Mouse (Mus musculus): ENCODE results near the gene Ccl17. TPM values are rescaled to one million over a fixed set of nuclear protein-coding genes. Genes with fewer than 3 reads are reported as not detected.

The Ccl17 gene
- total and polyA plus RNA-seq, 2 experiments from 2014 or later: 4.4 to 8.5 TPM

GRCm38 (mm10) chr8:94785995-94786595 is 24.2 kb upstream of the Ccl17 start:
- H3K9me3 ChIP-seq (ENCODE audit: low read length): no peaks in the 10 kb centered on the region
- no peak overlapping the region for H3K4me2 ChIP-seq (ENCODE audit: low read depth, low read length, poor library complexity, severe bottlenecking)
- no peak overlapping the region for H3K9ac ChIP-seq (replicated peaks; ENCODE audit: low read length, poor library complexity, severe bottlenecking)
- no peak for ATAC-seq (ENCODE audit: low FRiP score)
- H3K36me3 ChIP-seq (ENCODE audit: insufficient read depth, low read length): no peaks in the 10 kb centered on the region
- DNase-seq (ENCODE audit: low spot score): no peak
- no peaks in the 10 kb centered on the region for H3K27me3 ChIP-seq (ENCODE audit: insufficient read depth, low read length)
- no peak for TF ChIP-seq CTCF (IDR thresholded peaks at IDR 0.05)
- peaks cover 3% of the 10 kb centered on the region; the same call in 1 of the 2 replicates for H3K4me1 ChIP-seq (ENCODE audit: insufficient read depth, low read length)
- 73% methylated on average over 6 of the region's 6 CpGs for WGBS
- H3K27ac ChIP-seq (ENCODE audit: low read depth, low read length): no peak overlapping the region
- no peak overlapping the region for H3K4me3 ChIP-seq (ENCODE audit: low read depth, low read length)

GRCm38 (mm10) chr8:94787524-94788501 is 22.4 kb upstream of the Ccl17 start:
- ATAC-seq (ENCODE audit: low FRiP score) (no peak), DNase-seq (ENCODE audit: low spot score) (no peak)
- H3K9me3 ChIP-seq (ENCODE audit: low read length): no peaks in the 10 kb centered on the region
- H3K4me3 ChIP-seq (ENCODE audit: low read depth, low read length): no peak overlapping the region
- no peaks in the 10 kb centered on the region for H3K36me3 ChIP-seq (ENCODE audit: insufficient read depth, low read length)
- no peaks in the 10 kb centered on the region for H3K27me3 ChIP-seq (ENCODE audit: insufficient read depth, low read length)
- H3K27ac ChIP-seq (ENCODE audit: low read depth, low read length): no peak overlapping the region
- no peak overlapping the region for H3K4me2 ChIP-seq (ENCODE audit: low read depth, low read length, poor library complexity, severe bottlenecking)
- WGBS: 66% methylated on average over 15 of the region's 15 CpGs
- H3K9ac ChIP-seq (replicated peaks; ENCODE audit: low read length, poor library complexity, severe bottlenecking): no peak overlapping the region
- H3K4me1 ChIP-seq (ENCODE audit: insufficient read depth, low read length): no peaks in the 10 kb centered on the region
- TF ChIP-seq CTCF (IDR thresholded peaks at IDR 0.05): no peak

DNA sequence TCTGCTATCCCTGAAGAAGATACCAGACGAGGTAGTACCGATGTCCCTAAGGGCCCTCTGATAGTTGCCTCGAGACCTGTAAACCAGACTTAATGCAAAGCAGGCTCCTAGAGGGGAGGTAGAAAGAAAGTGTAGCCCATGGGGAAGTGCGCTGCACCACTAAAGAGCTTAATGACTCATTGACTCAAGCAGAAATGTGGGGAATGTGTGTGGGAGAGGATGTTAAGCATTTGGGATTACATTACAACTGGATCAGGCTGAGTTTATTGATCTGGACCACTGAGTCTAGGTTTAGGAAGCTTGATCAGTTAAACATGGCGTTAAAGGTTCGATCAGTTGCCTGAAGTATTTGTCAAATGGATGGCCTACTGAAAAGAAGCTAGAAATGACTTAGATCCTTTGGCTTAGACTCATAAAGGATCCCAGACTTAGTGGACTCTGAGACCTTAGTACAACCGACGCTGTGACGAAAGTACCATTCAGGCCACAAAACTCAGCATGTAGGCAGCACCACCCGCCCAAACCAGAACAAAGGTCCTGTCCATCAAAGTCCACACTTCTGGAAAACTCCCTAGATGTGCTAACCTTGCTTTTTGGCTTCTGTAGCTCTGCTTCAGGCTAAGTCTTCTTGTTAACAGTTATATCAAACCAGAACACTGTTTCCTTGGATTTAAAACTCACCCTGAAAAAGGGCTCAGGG is 20.8 kb upstream of the Ccl17 start:
- H3K9ac ChIP-seq (replicated peaks; ENCODE audit: low read length, poor library complexity, severe bottlenecking): no peak overlapping the region
- no peak for ATAC-seq (ENCODE audit: low FRiP score)
- no peaks in the 10 kb centered on the region for H3K27me3 ChIP-seq (ENCODE audit: insufficient read depth, low read length)
- DNase-seq (ENCODE audit: low spot score): no peak
- no peaks in the 10 kb centered on the region for H3K4me1 ChIP-seq (ENCODE audit: insufficient read depth, low read length)
- no peak overlapping the region for H3K4me2 ChIP-seq (ENCODE audit: low read depth, low read length, poor library complexity, severe bottlenecking)
- H3K9me3 ChIP-seq (ENCODE audit: low read length): no peaks in the 10 kb centered on the region
- no peaks in the 10 kb centered on the region for H3K36me3 ChIP-seq (ENCODE audit: insufficient read depth, low read length)
- WGBS: 38% methylated on average over 10 of the region's 10 CpGs
- no peak overlapping the region for H3K4me3 ChIP-seq (ENCODE audit: low read depth, low read length)
- no peak for TF ChIP-seq CTCF (IDR thresholded peaks at IDR 0.05)
- no peak overlapping the region for H3K27ac ChIP-seq (ENCODE audit: low read depth, low read length)

GRCm38 (mm10) chr8:94794368-94794767 is 15.9 kb upstream of the Ccl17 start:
- H3K4me2 ChIP-seq (ENCODE audit: low read depth, low read length, poor library complexity, severe bottlenecking): no peak overlapping the region
- H3K9me3 ChIP-seq (ENCODE audit: low read length): no peaks in the 10 kb centered on the region
- DNase-seq (ENCODE audit: low spot score) (no peak), ATAC-seq (ENCODE audit: low FRiP score) (no peak)
- H3K9ac ChIP-seq (replicated peaks; ENCODE audit: low read length, poor library complexity, severe bottlenecking): no peak overlapping the region
- no peak overlapping the region for H3K27ac ChIP-seq (ENCODE audit: low read depth, low read length)
- TF ChIP-seq CTCF (IDR thresholded peaks at IDR 0.05): no peak
- H3K4me1 ChIP-seq (ENCODE audit: insufficient read depth, low read length): no peaks in the 10 kb centered on the region
- 91% methylated on average over 4 of the region's 4 CpGs for WGBS
- no peaks in the 10 kb centered on the region for H3K36me3 ChIP-seq (ENCODE audit: insufficient read depth, low read length)
- no peak overlapping the region for H3K4me3 ChIP-seq (ENCODE audit: low read depth, low read length)
- H3K27me3 ChIP-seq (ENCODE audit: insufficient read depth, low read length): no peaks in the 10 kb centered on the region

DNA sequence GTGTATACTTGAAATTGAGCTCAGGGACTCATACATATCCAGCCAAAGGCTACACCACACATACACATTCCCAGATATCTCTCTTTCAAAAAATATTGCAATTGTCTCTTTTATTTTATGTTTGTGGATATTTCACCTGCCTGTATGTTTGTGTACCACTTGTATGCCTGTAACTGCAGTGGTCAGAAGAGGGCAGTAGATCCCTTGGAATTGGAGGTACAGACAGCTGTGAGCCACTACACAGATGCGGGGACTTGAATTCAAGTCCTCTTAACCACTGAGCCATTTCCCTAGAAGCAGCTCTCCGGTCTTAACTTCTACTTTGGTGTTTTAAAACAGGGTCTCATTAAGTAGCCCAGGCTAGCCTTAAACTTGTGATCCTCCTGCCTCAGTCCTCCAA is 15.5 kb upstream of the Ccl17 start:
- TF ChIP-seq CTCF (IDR thresholded peaks at IDR 0.05): no peak
- H3K4me3 ChIP-seq (ENCODE audit: low read depth, low read length): no peak overlapping the region
- H3K36me3 ChIP-seq (ENCODE audit: insufficient read depth, low read length): no peaks in the 10 kb centered on the region
- no peak for ATAC-seq (ENCODE audit: low FRiP score)
- no peaks in the 10 kb centered on the region for H3K4me1 ChIP-seq (ENCODE audit: insufficient read depth, low read length)
- WGBS: 97% methylated on average over 2 of the region's 2 CpGs
- DNase-seq (ENCODE audit: low spot score): no peak
- no peak overlapping the region for H3K4me2 ChIP-seq (ENCODE audit: low read depth, low read length, poor library complexity, severe bottlenecking)
- no peaks in the 10 kb centered on the region for H3K9me3 ChIP-seq (ENCODE audit: low read length)
- no peaks in the 10 kb centered on the region for H3K27me3 ChIP-seq (ENCODE audit: insufficient read depth, low read length)
- H3K27ac ChIP-seq (ENCODE audit: low read depth, low read length): no peak overlapping the region
- no peak overlapping the region for H3K9ac ChIP-seq (replicated peaks; ENCODE audit: low read length, poor library complexity, severe bottlenecking)

Measured in midbrain, postnatal 0 days (tissue).